Mouse (Mus musculus) hindbrain, embryonic 14.5 days (tissue): ENCODE data around the gene Gtf2i. TPM values are rescaled to one million over a fixed set of nuclear protein-coding genes. Genes with fewer than 3 reads are reported as not detected.

Source experiments
- ATAC-seq: fragments of 200-750 bp; cut with Nextera tagmentation; 2 replicates; pipeline ENCODE4 v1.8.0; 2017; ENCODE audit warnings: moderate number of reproducible peaks, mild to moderate bottlenecking, moderate TSS enrichment, moderate library complexity; ENCODE audit not compliant: low FRiP score
- DNase-seq: peaks from one replicate; pipeline ENCODE4 v3.0.0-alpha.2; 2015; ENCODE audit warnings: low spot score
- H3K27ac ChIP-seq: fragments of 300-500 bp; sonication (generic); 2 replicates; pipeline ENCODE4 v1.5.1; 2014; ENCODE audit warnings: mild to moderate bottlenecking, moderate library complexity
- H3K27me3 ChIP-seq: fragments of 300-500 bp; sonication (generic); 2 replicates; pipeline ENCODE4 v1.6.1; 2014; ENCODE audit warnings: mild to moderate bottlenecking, low read length, mixed read lengths; ENCODE audit not compliant: control insufficient read depth, insufficient read depth
- H3K36me3 ChIP-seq: fragments of 300-500 bp; sonication (generic); replicated peaks from 2 replicates; pipeline ENCODE4 v1.6.1; 2014; ENCODE audit not compliant: control insufficient read depth, insufficient read depth
- H3K4me1 ChIP-seq: fragments of 300-500 bp; sonication (generic); replicated peaks from 2 replicates; pipeline ENCODE4 v1.6.1; 2014; ENCODE audit warnings: antibody characterized with exemption, low read length, mixed read lengths; ENCODE audit not compliant: control insufficient read depth, insufficient read depth
- H3K4me2 ChIP-seq: fragments of 300-500 bp; sonication (generic); replicated peaks from 2 replicates; pipeline ENCODE4 v1.6.1; 2014; ENCODE audit warnings: mild to moderate bottlenecking, moderate library complexity
- H3K4me3 ChIP-seq: fragments of 300-500 bp; sonication (generic); replicated peaks from 2 replicates; pipeline ENCODE4 v1.5.1; 2014; ENCODE audit warnings: mild to moderate bottlenecking, low read length
- H3K9ac ChIP-seq: fragments of 300-500 bp; sonication (generic); 2 replicates; pipeline ENCODE4 v1.6.1; 2014
- H3K9me3 ChIP-seq: fragments of 300-500 bp; sonication (generic); 2 replicates; pipeline ENCODE4 v1.6.1; 2016; ENCODE audit warnings: low read length; ENCODE audit not compliant: control insufficient read depth
- WGBS: fragments of 180-500 bp; shearing (Covaris S2); extraction: QIAGEN DNeasy Blood & Tissue Kit; methylation state at CpG from one replicate; pipeline ENCODE4 v1.1.7; 2014; 5-methylcytosine and 5-hydroxymethylcytosine counted together
- polyA plus RNA-seq: library from polyadenylated mRNA; unstranded; fragments of >200 nt; fragmentation: Nextera tagmentation; extraction: Ambion mirVana; gene quantifications from 2 replicates; pipeline ENCODE4 v1.2.1, GENCODE M21; 2014

Gene Gtf2i
- polyA plus RNA-seq, 1 experiment from 2014 or later = 126 TPM

DNA sequence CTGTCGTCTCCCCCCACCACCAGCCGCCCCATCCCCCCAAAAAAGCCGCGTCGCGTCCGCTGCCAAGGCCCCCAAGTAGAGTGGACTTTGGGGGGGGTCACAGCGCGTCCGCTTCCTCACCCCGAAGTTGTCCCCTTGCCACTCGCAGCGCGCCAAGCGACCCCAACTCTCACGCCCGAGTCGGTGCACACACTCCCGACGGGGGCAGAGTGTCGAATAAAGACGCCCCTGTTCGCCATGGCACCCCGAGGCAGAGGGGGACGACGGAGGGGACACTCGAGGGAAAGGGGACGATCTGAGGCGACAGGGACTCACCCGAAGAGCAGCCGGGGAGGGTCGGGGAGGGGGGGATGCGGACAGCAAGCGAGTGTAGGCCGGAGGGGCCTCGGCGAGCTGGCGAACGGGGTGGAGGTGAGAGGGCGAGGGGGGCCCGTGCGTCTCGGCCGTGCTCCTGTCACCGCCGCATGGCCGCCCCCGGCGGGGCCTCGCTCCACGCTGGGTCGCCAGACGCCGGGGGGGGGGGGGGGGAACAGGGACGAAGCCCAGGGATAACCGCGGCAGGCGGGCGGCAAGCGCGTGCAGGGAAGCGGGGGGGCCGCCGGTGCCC is 389 bp downstream of the Gtf2i start:
- Histone ChIP-seq H3K9me3 (no peaks in the 10 kb centered on the region), H3K27me3 (no peaks in the 10 kb centered on the region), H3K9ac (peak overlapping the region; percentile 99), H3K4me1 (peaks cover 33% of the 10 kb centered on the region), H3K4me3 (peak overlapping the region; percentile 84), H3K4me2 (peak overlapping the region; percentile 67), H3K27ac (peak overlapping the region; percentile 100), H3K36me3 (peaks cover 24% of the 10 kb centered on the region)
- ATAC-seq (peak; percentile 47), DNase-seq (no peak)
- WGBS = 2% methylated on average over 33 of the region's 64 CpGs

DNA sequence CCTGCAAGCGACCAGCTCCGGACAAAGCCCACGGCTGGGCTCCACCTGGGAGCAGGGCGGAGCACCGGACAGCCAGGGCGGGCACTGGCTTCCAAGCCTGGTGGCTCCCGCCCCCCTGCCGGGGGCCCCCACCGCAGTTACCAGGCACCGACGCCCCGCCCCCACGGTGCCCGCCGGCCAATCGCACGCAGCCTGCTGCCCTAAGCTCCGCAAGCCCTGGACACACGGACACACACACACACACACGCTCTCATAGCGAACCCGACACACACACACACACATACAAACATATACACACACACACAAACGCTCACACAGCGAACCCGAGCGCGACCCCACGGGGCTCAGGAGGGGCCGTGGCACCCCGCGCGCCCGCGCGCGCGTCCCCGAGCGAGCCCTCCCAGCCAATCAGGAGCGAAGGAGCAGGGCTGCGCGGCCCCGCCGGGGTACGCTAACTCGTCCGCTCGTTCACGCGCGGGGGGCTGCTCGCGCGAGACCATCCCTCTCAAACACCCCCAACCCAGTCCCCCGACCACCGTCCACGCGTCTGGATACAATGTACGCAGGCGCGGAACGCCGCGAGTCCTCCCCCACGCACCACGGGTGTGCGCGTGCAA is 1.0 kb downstream of the Gtf2i start:
- Histone ChIP-seq H3K27me3 (no peaks in the 10 kb centered on the region), H3K36me3 (peaks cover 27% of the 10 kb centered on the region), H3K4me2 (peak overlapping the region; percentile 67), H3K9ac (peak overlapping the region; percentile 99), H3K9me3 (no peaks in the 10 kb centered on the region), H3K27ac (peak overlapping the region; percentile 100), H3K4me3 (peak overlapping the region; percentile 84), H3K4me1 (peaks cover 33% of the 10 kb centered on the region)
- WGBS = under 1% methylated on average over 65 of the region's 68 CpGs
- DNase-seq (peak; percentile 95), ATAC-seq (peak; percentile 82)

DNA sequence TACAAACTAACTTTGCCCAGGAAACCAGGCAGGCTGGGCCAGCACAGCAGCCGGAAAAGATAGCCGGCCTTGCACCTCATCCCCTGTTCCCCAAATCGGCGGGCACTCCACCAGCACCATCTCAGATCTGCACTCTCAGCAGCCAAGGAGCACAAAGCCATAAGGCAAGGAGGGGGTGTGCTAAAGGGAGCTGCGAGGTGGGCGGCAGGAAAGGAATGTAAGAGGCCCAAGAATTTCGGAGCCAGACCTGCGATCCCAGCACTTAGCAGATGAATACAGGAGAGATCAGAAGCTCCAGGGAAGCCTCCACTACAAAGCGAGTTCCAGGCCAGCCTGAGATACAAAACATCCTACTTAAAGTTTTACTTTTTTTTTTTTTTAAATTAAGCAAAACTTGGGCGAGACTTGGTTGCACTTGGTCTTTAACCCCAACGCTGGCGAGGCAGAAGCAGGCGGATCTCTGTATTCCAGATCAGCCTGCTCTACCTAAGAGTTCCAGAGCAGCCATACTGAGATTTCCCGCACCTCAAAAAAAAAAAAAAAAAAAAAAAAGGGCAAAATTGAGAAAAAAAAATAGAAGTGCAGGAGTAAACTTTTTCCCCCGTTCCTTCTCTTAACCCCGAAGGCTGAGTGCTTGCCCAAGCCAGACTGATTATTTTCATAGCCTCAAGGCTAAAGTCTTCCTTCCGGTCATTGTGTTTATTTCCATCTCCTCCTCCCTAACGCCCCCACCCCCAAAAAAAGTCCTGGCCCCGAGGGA is 1.7 kb downstream of the Gtf2i start:
- H3K9me3 ChIP-seq = no peaks in the 10 kb centered on the region
- peaks cover 33% of the 10 kb centered on the region for H3K4me1 ChIP-seq
- peak overlapping the region; percentile 67 for H3K4me2 ChIP-seq
- H3K4me3 ChIP-seq = peak overlapping the region; percentile 84
- H3K27me3 ChIP-seq = no peaks in the 10 kb centered on the region
- no peak for ATAC-seq
- peaks cover 27% of the 10 kb centered on the region for H3K36me3 ChIP-seq
- H3K9ac ChIP-seq = peak overlapping the region; percentile 99
- DNase-seq = peak; percentile 28
- peak overlapping the region; percentile 100 for H3K27ac ChIP-seq
- WGBS = 4% methylated on average over 19 of the region's 19 CpGs

DNA sequence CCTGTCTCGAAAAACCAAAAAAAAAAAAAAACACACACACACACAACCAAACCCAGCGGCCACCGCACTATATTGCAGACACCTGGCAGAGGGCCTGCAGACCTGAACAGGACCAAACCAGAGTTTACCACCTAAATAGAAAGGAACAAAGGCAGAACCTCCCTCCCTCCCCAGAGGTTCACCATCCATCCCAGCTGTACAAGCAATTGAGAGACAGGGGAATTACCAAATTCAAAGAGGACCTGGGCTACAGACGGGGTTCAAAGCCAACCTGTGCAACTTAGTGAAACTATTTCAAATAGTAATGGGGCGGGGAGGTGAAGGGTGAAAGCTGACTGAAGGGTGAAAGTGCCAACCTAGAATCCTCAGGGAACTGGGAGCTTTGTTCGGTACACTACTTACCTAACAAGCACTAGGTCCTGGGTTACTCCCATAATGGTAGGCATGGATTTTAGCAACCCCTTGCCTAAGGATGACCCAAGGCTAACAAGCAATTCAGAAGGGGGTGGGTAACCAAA is 2.6 kb downstream of the Gtf2i start:
- Histone ChIP-seq H3K27me3 (no peaks in the 10 kb centered on the region), H3K36me3 (peaks cover 27% of the 10 kb centered on the region), H3K9me3 (no peaks in the 10 kb centered on the region), H3K4me3 (peak overlapping the region; percentile 84), H3K4me1 (peaks cover 33% of the 10 kb centered on the region), H3K4me2 (peak overlapping the region; percentile 67), H3K9ac (peak overlapping the region; percentile 99; the same call in 1 of the 2 replicates), H3K27ac (peak overlapping the region; percentile 100; the same call in 1 of the 2 replicates)
- 75% methylated on average over 6 of the region's 6 CpGs for WGBS
- ATAC-seq = no peak
- DNase-seq = no peak

DNA sequence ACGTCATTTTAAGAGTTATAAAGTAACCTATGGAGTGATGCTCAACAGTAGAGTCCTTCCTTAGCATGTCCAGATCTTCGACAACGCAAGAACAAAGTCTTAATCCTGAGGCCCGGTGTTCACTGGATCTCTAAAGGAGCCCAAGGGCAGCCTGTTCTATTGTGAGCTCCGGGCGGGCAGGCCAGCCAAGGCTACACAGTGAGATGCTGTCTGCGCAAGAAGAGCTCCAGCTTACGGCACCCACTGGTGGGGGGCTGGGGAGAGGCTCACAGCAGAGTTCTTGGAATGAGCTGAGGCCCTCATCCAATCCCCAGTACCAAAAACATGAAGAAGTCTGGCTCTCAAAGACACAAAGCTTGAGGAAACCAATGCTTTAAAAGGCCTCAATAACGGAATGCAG is 4.4 kb downstream of the Gtf2i start:
- H3K27me3 ChIP-seq = no peaks in the 10 kb centered on the region
- no peak for ATAC-seq
- no peaks in the 10 kb centered on the region for H3K9me3 ChIP-seq
- H3K4me1 ChIP-seq = peaks cover 21% of the 10 kb centered on the region
- H3K9ac ChIP-seq = no peak overlapping the region
- H3K4me3 ChIP-seq = no peak overlapping the region
- no peak overlapping the region for H3K27ac ChIP-seq
- H3K36me3 ChIP-seq = peaks cover 39% of the 10 kb centered on the region
- WGBS = 94% methylated on average over 9 of the region's 9 CpGs
- no peak overlapping the region for H3K4me2 ChIP-seq
- no peak for DNase-seq

DNA sequence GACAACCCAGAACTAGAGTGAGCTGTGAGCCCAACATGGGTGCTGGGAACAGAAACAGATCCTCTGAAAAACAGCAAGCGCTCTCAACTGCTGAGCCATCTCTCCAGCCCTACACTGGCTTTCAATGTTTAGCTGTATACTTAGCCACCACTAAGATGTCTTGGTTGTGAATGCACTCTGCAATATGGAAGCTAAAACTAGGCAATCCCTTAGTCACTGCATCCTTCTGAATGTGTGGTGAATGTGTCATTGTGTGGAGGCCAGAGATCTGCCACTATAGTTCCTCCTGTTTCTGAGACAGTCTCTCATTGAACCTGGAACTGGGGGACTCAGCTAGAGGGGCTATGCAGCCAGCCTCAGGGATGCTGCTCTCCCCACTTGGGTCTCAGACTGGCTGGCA is 5.2 kb downstream of the Gtf2i start:
- H3K4me3 ChIP-seq = no peak overlapping the region
- ATAC-seq (no peak), DNase-seq (no peak)
- H3K9ac ChIP-seq = no peak overlapping the region
- no peaks in the 10 kb centered on the region for H3K9me3 ChIP-seq
- H3K4me2 ChIP-seq = no peak overlapping the region
- 100% methylated on average over 1 of the region's 1 CpGs for WGBS
- peaks cover 45% of the 10 kb centered on the region for H3K36me3 ChIP-seq
- peaks cover 21% of the 10 kb centered on the region for H3K4me1 ChIP-seq
- H3K27ac ChIP-seq = no peak overlapping the region
- H3K27me3 ChIP-seq = no peaks in the 10 kb centered on the region

DNA sequence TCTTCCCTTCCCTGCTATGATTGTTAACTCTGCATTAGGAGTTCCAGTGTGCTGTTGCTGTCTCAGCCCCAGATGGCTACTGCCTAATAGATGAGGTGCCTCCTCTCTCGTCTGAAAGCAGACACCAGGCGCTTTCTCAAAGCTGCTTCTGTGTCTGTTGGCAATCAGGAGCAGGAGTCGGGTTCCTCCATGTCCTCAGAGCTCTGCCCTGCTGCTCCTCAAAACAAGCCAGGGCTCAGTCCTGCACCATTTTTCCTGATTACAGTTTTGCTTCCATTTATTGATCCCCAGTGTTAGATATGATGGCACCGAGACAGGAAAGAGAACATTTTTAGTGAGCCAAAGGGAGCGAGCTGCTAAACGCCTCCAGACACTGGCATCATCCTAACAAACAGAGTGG is 9.9 kb downstream of the Gtf2i start:
- Histone ChIP-seq H3K27ac (no peak overlapping the region), H3K9ac (no peak overlapping the region), H3K9me3 (no peaks in the 10 kb centered on the region), H3K4me1 (no peaks in the 10 kb centered on the region), H3K27me3 (no peaks in the 10 kb centered on the region), H3K4me2 (no peak overlapping the region), H3K36me3 (peaks cover 51% of the 10 kb centered on the region), H3K4me3 (no peak overlapping the region)
- ATAC-seq (no peak), DNase-seq (no peak)
- WGBS = 87% methylated on average over 6 of the region's 6 CpGs

DNA sequence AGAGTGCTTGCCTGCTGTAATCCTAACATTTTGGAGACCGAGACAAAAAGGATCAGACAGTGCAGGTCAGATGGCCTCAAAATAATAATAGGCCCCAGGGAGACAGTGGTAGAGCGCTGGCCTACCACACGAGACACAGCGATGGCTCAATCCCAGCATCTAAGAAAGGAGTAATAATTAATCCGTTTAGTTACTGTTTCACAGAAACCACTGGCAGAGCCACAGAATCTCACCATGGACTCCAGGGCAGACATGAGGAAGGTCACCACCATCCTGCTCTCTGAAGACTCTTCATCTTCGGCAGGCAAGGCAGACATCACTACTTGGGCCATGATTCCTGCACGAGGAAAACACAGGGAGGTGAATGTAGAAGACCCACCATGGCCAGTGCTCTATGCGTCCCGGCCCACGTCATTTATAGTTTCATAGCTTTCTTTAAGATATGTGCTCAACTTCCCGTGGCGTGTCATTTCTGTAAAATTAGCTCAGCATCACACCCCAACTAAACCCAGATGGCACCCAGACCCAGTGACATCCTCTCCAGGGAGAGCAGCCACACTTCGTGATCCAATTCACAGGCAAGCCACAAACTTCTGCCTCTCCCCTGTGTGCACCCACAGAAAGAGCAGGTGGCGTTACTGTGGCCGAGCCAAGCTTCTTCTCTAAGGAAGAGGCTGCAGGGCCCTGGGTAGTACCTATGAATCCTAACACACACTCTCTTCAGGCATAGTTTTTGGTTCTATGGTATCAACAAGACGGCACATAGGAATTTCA is 19.1 kb downstream of the Gtf2i start:
- ATAC-seq (no peak), DNase-seq (no peak)
- no peak overlapping the region for H3K4me3 ChIP-seq
- H3K27ac ChIP-seq = no peak overlapping the region
- no peaks in the 10 kb centered on the region for H3K9me3 ChIP-seq
- no peak overlapping the region for H3K9ac ChIP-seq
- 92% methylated on average over 16 of the region's 16 CpGs for WGBS
- H3K4me2 ChIP-seq = no peak overlapping the region
- no peaks in the 10 kb centered on the region for H3K4me1 ChIP-seq
- peaks cover 53% of the 10 kb centered on the region for H3K36me3 ChIP-seq
- H3K27me3 ChIP-seq = no peaks in the 10 kb centered on the region

DNA sequence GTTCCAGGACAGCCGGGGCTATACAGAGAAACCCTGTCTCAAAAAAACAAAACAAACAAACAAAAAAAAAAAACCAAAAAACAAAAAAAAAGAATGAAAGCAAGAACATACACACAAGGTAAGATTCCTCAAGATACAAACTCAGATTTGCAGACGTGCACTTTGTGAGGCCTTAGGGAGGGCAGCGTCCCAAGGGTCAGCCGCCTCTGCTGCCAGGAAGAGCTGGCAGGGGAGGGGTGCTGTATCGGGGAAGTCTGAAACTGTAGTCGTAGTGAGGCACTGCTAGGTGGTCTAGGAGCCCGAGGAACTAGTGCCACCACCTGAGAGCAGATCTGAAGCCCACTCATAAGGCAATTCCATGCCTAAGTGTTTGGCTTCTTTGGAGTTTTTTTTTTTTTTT is 20.0 kb downstream of the Gtf2i start:
- no peak for ATAC-seq
- Histone ChIP-seq H3K4me1 (no peaks in the 10 kb centered on the region), H3K27me3 (no peaks in the 10 kb centered on the region), H3K36me3 (peaks cover 59% of the 10 kb centered on the region), H3K27ac (no peak overlapping the region), H3K4me2 (no peak overlapping the region), H3K4me3 (no peak overlapping the region), H3K9ac (no peak overlapping the region), H3K9me3 (no peaks in the 10 kb centered on the region)
- WGBS = 92% methylated on average over 7 of the region's 7 CpGs
- no peak for DNase-seq
